Mouse (Mus musculus) heart, postnatal 0 days (tissue): ENCODE results near the gene Rragd. TPM values are rescaled to one million over a fixed set of nuclear protein-coding genes. Genes with fewer than 3 reads are reported as not detected.
A peak's percentile ranks its signal among the peaks of the same experiment; 100 is the strongest.

Experiments
- ATAC-seq: fragments of 200-750 bp; cut with Nextera tagmentation; 2 replicates; pipeline ENCODE4 v1.8.0; 2017; ENCODE audit warnings: low read depth, moderate number of reproducible peaks, moderate library complexity; ENCODE audit not compliant: insufficient read depth
- DNase-seq: peaks from one replicate; pipeline ENCODE4 v3.0.0-alpha.2; 2016; ENCODE audit warnings: low spot score
- H3K27ac ChIP-seq: fragments of 300-500 bp; sonication (generic); 2 replicates; pipeline ENCODE4 v1.5.1; 2014; ENCODE audit warnings: low read depth, mild to moderate bottlenecking
- H3K27me3 ChIP-seq: fragments of 300-500 bp; sonication (generic); 2 replicates; pipeline ENCODE4 v1.6.1; 2014; ENCODE audit warnings: low read length, mixed read lengths; ENCODE audit not compliant: control insufficient read depth, insufficient read depth
- H3K36me3 ChIP-seq: fragments of 300-500 bp; sonication (generic); replicated peaks from 2 replicates; pipeline ENCODE4 v1.6.1; 2014; ENCODE audit warnings: low read length, mixed read lengths; ENCODE audit not compliant: control insufficient read depth, insufficient read depth
- H3K4me1 ChIP-seq: fragments of 300-500 bp; sonication (generic); 2 replicates; pipeline ENCODE4 v1.6.1; 2014; ENCODE audit warnings: antibody characterized with exemption; ENCODE audit not compliant: control insufficient read depth, insufficient read depth
- H3K4me2 ChIP-seq: fragments of 300-500 bp; sonication (generic); 2 replicates; pipeline ENCODE4 v1.6.1; 2014; ENCODE audit warnings: low read depth, mild to moderate bottlenecking, low read length, moderate library complexity
- H3K4me3 ChIP-seq: fragments of 300-500 bp; sonication (generic); 2 replicates; pipeline ENCODE4 v1.5.1; 2014; ENCODE audit warnings: low read depth, low read length
- H3K9ac ChIP-seq: fragments of 300-500 bp; sonication (generic); replicated peaks from 2 replicates; pipeline ENCODE4 v1.6.1; 2014; ENCODE audit warnings: low read depth, low read length, mixed read lengths
- H3K9me3 ChIP-seq: fragments of 300-500 bp; sonication (generic); replicated peaks from 2 replicates; pipeline ENCODE4 v1.6.1; 2016; ENCODE audit warnings: low read length; ENCODE audit not compliant: control insufficient read depth
- CTCF ChIP-seq: IDR thresholded peaks from 2 replicates; pipeline ENCODE4 v1.5.1; 2016; ENCODE audit warnings: antibody characterized with exemption, control low read depth, low read depth
- EP300 ChIP-seq: IDR thresholded peaks from 2 replicates; pipeline ENCODE4 v1.6.1; 2016; ENCODE audit warnings: antibody characterized with exemption, low read depth
- WGBS: fragments of 180-500 bp; shearing (Covaris S2); extraction: QIAGEN DNeasy Blood & Tissue Kit; methylation state at CpG from one replicate; pipeline ENCODE4 v1.1.7; 2014; 5-methylcytosine and 5-hydroxymethylcytosine counted together
- polyA plus RNA-seq: library from polyadenylated mRNA; unstranded; fragments of >200 nt; fragmentation: Nextera tagmentation; extraction: Ambion mirVana; gene quantifications from 2 replicates; pipeline ENCODE4 v1.2.1, GENCODE M21; 2015
- total RNA-seq: library from RNA; depleted of rRNA; stranded (reverse); fragments of >200 nt; gene quantifications from 2 replicates; pipeline ENCODE4 v1.2.3, GENCODE M21; 2014; ENCODE audit warnings: low replicate concordance

Rragd gene
- total and polyA plus RNA-seq, 2 experiments from 2014 or later = 35.4 to 61.3 TPM

DNA sequence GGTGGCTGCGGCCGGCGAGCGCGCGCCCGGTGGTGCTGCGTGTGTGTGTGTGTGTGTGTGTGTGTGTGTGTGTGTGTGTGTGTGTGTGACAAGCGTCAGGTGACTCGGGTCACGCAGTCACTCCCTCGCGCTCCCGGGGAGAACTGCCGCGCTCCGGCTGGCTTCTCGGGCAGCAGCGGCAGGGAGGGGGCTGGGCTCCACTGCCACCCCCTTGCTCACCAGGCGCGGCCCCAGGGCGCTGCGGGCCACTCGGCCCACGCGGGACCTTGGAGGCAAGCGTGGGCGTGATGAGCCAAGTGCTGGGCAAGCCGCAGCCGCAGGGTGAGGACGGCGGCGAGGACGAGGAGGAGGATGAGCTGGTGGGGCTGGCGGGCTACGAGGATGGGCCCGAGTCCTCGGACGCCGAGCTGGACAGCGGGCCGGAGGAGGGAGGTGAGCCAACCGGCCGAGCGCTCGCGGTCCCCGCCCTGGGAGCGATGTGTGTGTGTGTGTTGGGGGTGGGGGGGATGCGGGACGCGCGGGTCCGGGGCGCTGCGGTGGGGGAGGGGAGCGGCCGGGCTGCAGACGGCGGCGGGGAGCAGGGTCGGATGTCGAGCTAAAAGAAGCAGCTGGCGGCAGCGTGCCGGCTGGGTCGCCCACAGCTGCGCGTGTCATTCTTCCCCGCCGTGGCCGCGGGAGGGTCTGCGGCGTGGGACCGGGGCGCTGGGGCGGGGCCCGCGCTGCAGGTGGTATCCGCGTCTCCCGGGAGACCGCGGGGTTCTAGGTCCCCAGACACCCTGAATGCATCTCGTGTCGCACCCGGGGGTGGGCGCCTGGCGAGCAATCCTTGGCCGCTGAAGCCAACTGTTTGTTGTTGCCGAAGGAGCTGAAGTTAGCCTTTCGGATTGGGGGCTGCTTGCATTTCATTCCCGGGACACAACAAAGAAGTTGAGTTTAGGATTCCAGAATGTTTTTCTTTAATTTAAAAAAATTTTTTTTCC is 629 bp downstream of the Rragd start:
- under 1% methylated on average over 67 of the region's 94 CpGs for WGBS
- ATAC-seq = peak; percentile 84
- no peaks in the 10 kb centered on the region for H3K27me3 ChIP-seq
- peak overlapping the region; percentile 87 for H3K27ac ChIP-seq
- DNase-seq = peak; percentile 42
- H3K9me3 ChIP-seq = no peaks in the 10 kb centered on the region
- H3K4me3 ChIP-seq = peak overlapping the region; percentile 82
- TF ChIP-seq CTCF (no peak), EP300 (no peak)
- H3K4me1 ChIP-seq = peaks cover 23% of the 10 kb centered on the region
- no peaks in the 10 kb centered on the region for H3K36me3 ChIP-seq
- H3K4me2 ChIP-seq = peak overlapping the region; percentile 97
- H3K9ac ChIP-seq = peak overlapping the region; percentile 75

DNA sequence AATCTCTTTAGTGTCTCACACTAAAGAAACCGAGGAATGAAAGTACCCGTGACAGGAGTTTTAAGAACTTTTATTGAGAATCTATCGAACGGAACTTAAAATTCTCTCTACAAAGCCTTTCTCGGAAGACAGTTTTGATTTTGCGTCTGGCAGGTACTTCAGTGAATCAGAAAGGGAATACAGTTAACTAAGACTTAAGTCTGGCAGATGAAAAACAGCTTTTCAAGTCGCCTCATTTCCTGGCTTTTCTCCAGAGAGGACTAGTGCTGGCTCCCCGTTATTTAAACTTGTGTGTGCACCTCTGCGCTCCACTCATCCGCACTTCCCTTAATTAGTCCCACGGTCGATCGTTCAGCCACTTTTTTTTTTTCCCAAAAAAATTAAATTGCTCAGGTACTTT is 1.4 kb downstream of the Rragd start:
- Histone ChIP-seq H3K4me2 (peak overlapping the region; percentile 97), H3K27me3 (no peaks in the 10 kb centered on the region), H3K4me3 (peak overlapping the region; percentile 82), H3K27ac (peak overlapping the region; percentile 87), H3K9me3 (no peaks in the 10 kb centered on the region), H3K36me3 (no peaks in the 10 kb centered on the region), H3K4me1 (peaks cover 23% of the 10 kb centered on the region), H3K9ac (peak overlapping the region; percentile 75)
- no peak for DNase-seq
- no peak for ATAC-seq
- WGBS = 1% methylated on average over 13 of the region's 13 CpGs
- TF ChIP-seq EP300 (no peak), CTCF (no peak)

DNA sequence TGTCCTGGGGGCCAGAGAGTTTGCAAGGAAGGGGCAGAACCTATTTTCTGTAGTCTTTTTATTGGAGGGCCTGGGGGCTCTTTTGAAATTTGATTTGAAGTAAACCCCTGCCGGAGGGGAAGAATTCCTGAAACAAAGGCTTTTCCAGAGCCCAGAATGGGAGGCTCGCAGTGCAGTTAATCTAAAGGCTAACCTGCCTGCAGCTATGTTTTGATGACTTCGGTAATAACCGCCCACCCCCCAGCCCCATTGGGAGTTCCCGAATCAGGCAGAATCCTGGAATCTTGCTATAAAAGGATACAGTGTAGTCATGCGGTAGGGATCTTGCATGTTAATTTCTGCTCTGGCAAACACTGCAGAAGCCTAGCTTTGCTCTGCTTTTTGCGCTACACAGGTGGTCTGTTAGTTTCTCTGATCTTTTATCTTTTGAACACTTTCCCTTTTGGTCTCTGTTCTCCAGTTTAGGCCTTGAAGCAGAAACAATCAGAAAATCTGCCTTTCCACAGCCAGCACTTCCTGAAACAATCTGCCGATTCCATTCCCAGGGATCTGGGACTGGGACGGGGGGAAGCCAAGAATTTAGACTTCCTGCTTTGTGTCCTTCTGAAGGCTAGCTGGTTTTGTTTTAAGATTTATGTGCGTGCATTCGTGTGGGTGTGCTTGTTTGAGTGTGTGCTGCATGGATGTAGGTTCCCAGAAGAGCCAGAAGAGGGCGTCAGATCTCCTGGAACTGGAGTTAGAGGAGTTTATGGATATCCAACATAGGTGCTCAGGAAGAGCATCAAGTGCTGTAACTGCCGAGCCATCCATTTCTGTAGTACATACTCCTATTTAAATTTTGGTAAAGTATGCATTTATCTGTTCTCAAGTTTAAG is 2.2 kb downstream of the Rragd start:
- peaks cover 23% of the 10 kb centered on the region for H3K4me1 ChIP-seq
- DNase-seq (no peak), ATAC-seq (no peak)
- 19% methylated on average over 13 of the region's 13 CpGs for WGBS
- H3K9ac ChIP-seq = peak overlapping the region; percentile 75
- H3K4me3 ChIP-seq = peak overlapping the region; percentile 82
- H3K4me2 ChIP-seq = peak overlapping the region; percentile 97
- H3K36me3 ChIP-seq = no peaks in the 10 kb centered on the region
- TF ChIP-seq EP300 = no peak
- TF ChIP-seq CTCF = peak; percentile 31
- no peaks in the 10 kb centered on the region for H3K27me3 ChIP-seq
- peak overlapping the region; percentile 87; the same call in 1 of the 2 replicates for H3K27ac ChIP-seq
- no peaks in the 10 kb centered on the region for H3K9me3 ChIP-seq

DNA sequence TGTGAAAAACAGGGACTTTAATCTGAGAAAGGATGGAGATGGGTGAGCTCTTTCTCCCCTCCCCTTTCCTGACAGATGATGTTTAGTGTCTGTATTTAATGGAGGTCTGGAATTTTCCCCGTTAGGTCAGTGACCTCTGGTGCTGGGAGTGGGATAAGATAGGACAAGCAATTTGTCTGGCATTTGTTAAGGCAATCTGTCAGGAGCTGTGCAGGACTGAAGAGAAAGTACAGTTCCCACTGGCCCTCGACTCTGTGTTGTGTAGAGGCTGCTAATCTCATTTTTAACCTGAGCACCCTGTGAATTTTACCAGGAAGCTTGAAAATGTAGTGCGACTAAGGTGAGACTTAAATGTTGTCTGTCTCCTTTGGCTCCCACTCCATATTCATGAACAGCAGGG is 2.8 kb downstream of the Rragd start:
- Histone ChIP-seq H3K4me2 (peak overlapping the region; percentile 97; the same call in 1 of the 2 replicates), H3K4me3 (peak overlapping the region; percentile 82; the same call in 1 of the 2 replicates), H3K4me1 (peaks cover 23% of the 10 kb centered on the region), H3K27ac (peak overlapping the region; percentile 45; the same call in 1 of the 2 replicates), H3K9me3 (no peaks in the 10 kb centered on the region), H3K9ac (no peak overlapping the region), H3K36me3 (no peaks in the 10 kb centered on the region), H3K27me3 (no peaks in the 10 kb centered on the region)
- no peak for DNase-seq
- whole genome bisulfite sequencing = 12% methylated on average over 3 of the region's 3 CpGs
- no peak; the same call in 1 of the 2 replicates for ATAC-seq
- no peak for TF ChIP-seq EP300
- TF ChIP-seq CTCF = no peak

DNA sequence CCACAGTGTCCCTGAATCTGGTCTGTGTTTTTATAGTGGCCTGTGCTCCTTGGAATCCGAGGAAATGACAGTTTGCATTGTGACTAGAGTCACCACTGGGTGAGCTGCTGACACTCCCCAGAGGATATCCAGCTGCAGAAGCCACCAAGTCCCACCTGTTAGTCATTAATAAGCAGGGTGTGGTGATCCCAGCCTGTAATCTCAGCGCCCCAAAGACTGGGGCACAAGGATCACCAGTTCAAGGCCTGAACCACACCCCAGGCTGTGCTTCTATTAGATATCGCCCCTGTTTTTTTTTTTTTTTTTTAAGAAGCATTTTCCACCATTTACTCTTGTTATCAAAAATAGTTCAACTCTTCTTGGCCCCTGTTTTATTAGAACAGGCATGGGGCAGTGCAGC is 4.2 kb downstream of the Rragd start:
- no peaks in the 10 kb centered on the region for H3K9me3 ChIP-seq
- H3K4me1 ChIP-seq = peaks cover 18% of the 10 kb centered on the region
- H3K4me3 ChIP-seq = no peak overlapping the region
- no peak overlapping the region for H3K9ac ChIP-seq
- ATAC-seq (no peak), DNase-seq (no peak)
- no peak for TF ChIP-seq EP300
- TF ChIP-seq CTCF = no peak
- no peaks in the 10 kb centered on the region for H3K27me3 ChIP-seq
- no peak overlapping the region for H3K4me2 ChIP-seq
- H3K27ac ChIP-seq = no peak overlapping the region
- H3K36me3 ChIP-seq = no peaks in the 10 kb centered on the region
- 55% methylated on average over 3 of the region's 3 CpGs for WGBS
